Mouse (Mus musculus) C2C12 (cell line): ENCODE measurements around the gene Igfbp7.

Source experiments
- CEBPB ChIP-seq: IDR thresholded peaks from one replicate; pipeline ENCODE4 v1.6.1; 2011; ENCODE audit warnings: low read depth, mild to moderate bottlenecking, control low read depth, moderate library complexity
- CTCF ChIP-seq: IDR thresholded peaks from one replicate; pipeline ENCODE4 v1.5.1; 2011; ENCODE audit not compliant: control insufficient read depth, insufficient read depth, insufficient read length
- MAX ChIP-seq: IDR thresholded peaks from one replicate; pipeline ENCODE4 v1.6.1; 2011; ENCODE audit warnings: mild to moderate bottlenecking, control low read depth
- MYOD1 ChIP-seq: IDR thresholded peaks from one replicate; pipeline ENCODE4 v1.6.1; 2011; ENCODE audit warnings: low read depth; ENCODE audit not compliant: control insufficient read depth, insufficient read length

DNA sequence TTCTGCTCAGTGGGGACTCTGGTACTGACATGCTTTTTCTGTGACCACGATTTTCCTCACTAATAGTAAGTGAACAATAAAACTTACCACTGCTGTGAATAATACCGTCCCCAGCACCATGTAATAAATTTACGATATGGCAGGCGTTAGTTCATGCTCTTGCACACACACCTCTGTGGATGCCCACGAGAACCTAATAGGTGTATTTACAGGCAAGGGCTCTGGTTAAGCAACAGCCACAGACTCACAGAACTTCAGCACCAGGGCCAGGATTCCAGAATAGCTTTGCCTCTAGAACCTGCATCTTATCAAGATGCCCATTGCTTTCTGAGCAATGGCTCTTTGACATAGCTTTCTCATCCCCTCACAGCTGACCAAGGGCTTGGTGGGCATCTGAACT lies 22.6 kb downstream of the Igfbp7 start:
- TF ChIP-seq CTCF (no peak), MAX (no peak), CEBPB (no peak), MYOD1 (no peak)
